Mouse (Mus musculus): ENCODE results near the gene Pafah1b2.

The Pafah1b2 gene

GRCm38 (mm10) chr9:46012091-46013008 lies at the start of gene Pafah1b2, which contains the start of gene Sik3:
TSS of gene Pafah1b2 (minus strand) at chr9:46012690.
TSS of gene Sik3 (plus strand) at chr9:46012820.
- peak; percentile 82 for DNase-seq (ENCODE audit: low spot score)

GRCm38 (mm10) chr9:46061696-46062425 lies 49.4 kb upstream of the Pafah1b2 start:
- no peak for DNase-seq (ENCODE audit: low spot score)

- no peak for DNase-seq (ENCODE audit: low spot score)
Observed at GRCm38 (mm10) chr9:46060249-46060648, 47.8 kb upstream of the Pafah1b2 start.

GRCm38 (mm10) chr9:46058065-46058464 lies 45.6 kb upstream of the Pafah1b2 start:
- no peak for DNase-seq (ENCODE audit: low spot score)

- no peak for DNase-seq (ENCODE audit: low spot score)
Observed at GRCm38 (mm10) chr9:46053014-46053666, 40.6 kb upstream of the Pafah1b2 start.

GRCm38 (mm10) chr9:46050203-46050602 lies 37.7 kb upstream of the Pafah1b2 start:
- DNase-seq (ENCODE audit: low spot score) = no peak

- DNase-seq (ENCODE audit: low spot score) = no peak
Observed at GRCm38 (mm10) chr9:46049525-46049924, 37.0 kb upstream of the Pafah1b2 start.

GRCm38 (mm10) chr9:46046724-46047517 lies 34.4 kb upstream of the Pafah1b2 start:
- DNase-seq (ENCODE audit: low spot score) = no peak

GRCm38 (mm10) chr9:46043626-46044025 lies 31.1 kb upstream of the Pafah1b2 start:
- DNase-seq (ENCODE audit: low spot score) = no peak

- no peak for DNase-seq (ENCODE audit: low spot score)
Observed at GRCm38 (mm10) chr9:46042387-46042786, 29.9 kb upstream of the Pafah1b2 start.

GRCm38 (mm10) chr9:46041186-46041585 lies 28.7 kb upstream of the Pafah1b2 start:
- no peak for DNase-seq (ENCODE audit: low spot score)

GRCm38 (mm10) chr9:46038786-46039185 lies 26.3 kb upstream of the Pafah1b2 start:
- no peak for DNase-seq (ENCODE audit: low spot score)

GRCm38 (mm10) chr9:46036881-46037280 lies 24.4 kb upstream of the Pafah1b2 start:
- DNase-seq (ENCODE audit: low spot score) = no peak

- no peak for DNase-seq (ENCODE audit: low spot score)
Observed at GRCm38 (mm10) chr9:46035290-46035871, 22.9 kb upstream of the Pafah1b2 start.

- no peak for DNase-seq (ENCODE audit: low spot score)
Observed at GRCm38 (mm10) chr9:46033862-46034261, 21.4 kb upstream of the Pafah1b2 start.

GRCm38 (mm10) chr9:46033058-46033457 lies 20.6 kb upstream of the Pafah1b2 start:
- DNase-seq (ENCODE audit: low spot score) = no peak

- DNase-seq (ENCODE audit: low spot score) = no peak
Observed at GRCm38 (mm10) chr9:46032190-46032589, 19.7 kb upstream of the Pafah1b2 start.

- DNase-seq (ENCODE audit: low spot score) = no peak
Observed at GRCm38 (mm10) chr9:46030968-46031367, 18.5 kb upstream of the Pafah1b2 start.

GRCm38 (mm10) chr9:46030184-46030583 lies 17.7 kb upstream of the Pafah1b2 start:
- DNase-seq (ENCODE audit: low spot score) = no peak

- no peak for DNase-seq (ENCODE audit: low spot score)
Observed at GRCm38 (mm10) chr9:46029534-46029933, 17.0 kb upstream of the Pafah1b2 start.

GRCm38 (mm10) chr9:46027994-46028393 lies 15.5 kb upstream of the Pafah1b2 start:
- DNase-seq (ENCODE audit: low spot score) = no peak

Data from spleen, adult 12 weeks (tissue).